Mouse (Mus musculus) hindbrain, embryonic 14.5 days (tissue): ENCODE measurements around the gene Olfr867. TPM values are rescaled to one million over a fixed set of nuclear protein-coding genes. Genes with fewer than 3 reads are reported as not detected.

ENCODE experiments used
- ATAC-seq: fragments of 200-750 bp; cut with Nextera tagmentation; 2 replicates; pipeline ENCODE4 v1.8.0; 2017; ENCODE audit warnings: moderate number of reproducible peaks, mild to moderate bottlenecking, moderate TSS enrichment, moderate library complexity; ENCODE audit not compliant: low FRiP score
- DNase-seq: peaks from one replicate; pipeline ENCODE4 v3.0.0-alpha.2; 2015; ENCODE audit warnings: low spot score
- H3K27ac ChIP-seq: fragments of 300-500 bp; sonication (generic); 2 replicates; pipeline ENCODE4 v1.5.1; 2014; ENCODE audit warnings: mild to moderate bottlenecking, moderate library complexity
- H3K27me3 ChIP-seq: fragments of 300-500 bp; sonication (generic); 2 replicates; pipeline ENCODE4 v1.6.1; 2014; ENCODE audit warnings: mild to moderate bottlenecking, low read length, mixed read lengths; ENCODE audit not compliant: control insufficient read depth, insufficient read depth
- H3K36me3 ChIP-seq: fragments of 300-500 bp; sonication (generic); replicated peaks from 2 replicates; pipeline ENCODE4 v1.6.1; 2014; ENCODE audit not compliant: control insufficient read depth, insufficient read depth
- H3K4me1 ChIP-seq: fragments of 300-500 bp; sonication (generic); replicated peaks from 2 replicates; pipeline ENCODE4 v1.6.1; 2014; ENCODE audit warnings: antibody characterized with exemption, low read length, mixed read lengths; ENCODE audit not compliant: control insufficient read depth, insufficient read depth
- H3K4me2 ChIP-seq: fragments of 300-500 bp; sonication (generic); replicated peaks from 2 replicates; pipeline ENCODE4 v1.6.1; 2014; ENCODE audit warnings: mild to moderate bottlenecking, moderate library complexity
- H3K4me3 ChIP-seq: fragments of 300-500 bp; sonication (generic); replicated peaks from 2 replicates; pipeline ENCODE4 v1.5.1; 2014; ENCODE audit warnings: mild to moderate bottlenecking, low read length
- H3K9ac ChIP-seq: fragments of 300-500 bp; sonication (generic); 2 replicates; pipeline ENCODE4 v1.6.1; 2014
- H3K9me3 ChIP-seq: fragments of 300-500 bp; sonication (generic); 2 replicates; pipeline ENCODE4 v1.6.1; 2016; ENCODE audit warnings: low read length; ENCODE audit not compliant: control insufficient read depth
- WGBS: fragments of 180-500 bp; shearing (Covaris S2); extraction: QIAGEN DNeasy Blood & Tissue Kit; methylation state at CpG from one replicate; pipeline ENCODE4 v1.1.7; 2014; 5-methylcytosine and 5-hydroxymethylcytosine counted together
- microRNA-seq: library from miRNA; unstranded; fragments of <30 nt; microRNA quantifications from one replicate; pipeline ENCODE4, GENCODE M21; 2016
- polyA plus RNA-seq: library from polyadenylated mRNA; unstranded; fragments of >200 nt; fragmentation: Nextera tagmentation; extraction: Ambion mirVana; gene quantifications from 2 replicates; pipeline ENCODE4 v1.2.1, GENCODE M21; 2014

The Olfr867 gene
- not detected in 2 replicates for polyA plus RNA-seq

DNA sequence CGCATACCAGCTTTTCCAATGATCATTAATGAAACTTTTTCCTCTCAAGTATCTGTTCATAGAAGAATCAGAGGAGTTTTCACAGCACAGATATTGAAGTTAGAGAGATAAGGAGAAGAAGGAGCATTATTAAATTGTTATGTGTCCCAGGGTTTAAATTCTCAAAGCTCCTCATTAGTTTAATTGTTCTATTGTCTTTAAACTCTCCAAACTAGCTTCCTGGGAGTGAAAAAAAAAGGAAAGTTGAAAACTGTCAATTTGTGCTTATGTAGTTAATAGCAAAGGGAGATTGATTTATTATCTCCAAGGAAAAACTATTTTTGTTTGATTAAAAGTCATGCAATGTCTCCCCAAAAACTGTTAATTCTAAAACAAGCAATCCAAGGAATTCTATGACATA is at the start of gene Olfr867:
Gene Olfr867, minus strand, starts transcription at position 101 of the 400 bp plus-strand sequence.
- no peak within 1 kb of the TSS for H3K4me3 ChIP-seq
- H3K4me1 ChIP-seq: no peaks in the 10 kb centered on the region
- H3K36me3 ChIP-seq: no peaks in the 10 kb centered on the region
- ATAC-seq (no peak), DNase-seq (no peak)
- WGBS: 86% methylated on average over 1 of the region's 1 CpGs
- H3K9me3 ChIP-seq: peaks cover 12% of the 10 kb centered on the region; the same call in 1 of the 2 replicates
- H3K27ac ChIP-seq: no peak within 1 kb of the TSS
- no peak within 1 kb of the TSS for H3K4me2 ChIP-seq
- H3K27me3 ChIP-seq: no peaks in the 10 kb centered on the region
- H3K9ac ChIP-seq: no peak within 1 kb of the TSS

DNA sequence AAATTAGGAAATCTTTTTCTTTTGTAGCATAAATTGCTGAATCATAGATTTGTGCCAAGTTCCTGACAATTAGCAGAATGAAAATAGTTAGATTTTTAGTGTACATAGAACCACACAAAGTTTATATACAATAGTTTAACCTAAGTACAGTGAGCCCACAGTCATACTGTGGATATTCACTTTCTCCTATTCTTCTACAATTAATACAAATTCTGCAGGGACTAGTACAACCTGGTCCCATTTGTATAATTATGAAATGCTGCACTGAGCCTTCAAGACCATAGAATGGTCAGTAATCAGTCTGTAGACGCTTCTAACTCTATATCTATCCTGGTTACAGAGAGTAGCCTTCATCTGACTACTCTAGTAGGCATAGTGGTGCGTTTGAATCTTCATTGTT is 41.0 kb upstream of the Olfr867 start, which contains the start of gene Olfr868:
Gene Olfr868, plus strand, starts transcription at position 301 of the 400 bp plus-strand sequence.
- no peak for ATAC-seq
- peaks cover 25% of the 10 kb centered on the region; the same call in 1 of the 2 replicates for H3K9me3 ChIP-seq
- no peak within 1 kb of the TSS for H3K9ac ChIP-seq
- H3K27ac ChIP-seq: no peak within 1 kb of the TSS
- H3K27me3 ChIP-seq: no peaks in the 10 kb centered on the region
- H3K4me2 ChIP-seq: no peak within 1 kb of the TSS
- no peak within 1 kb of the TSS for H3K4me3 ChIP-seq
- no peaks in the 10 kb centered on the region for H3K4me1 ChIP-seq
- H3K36me3 ChIP-seq: no peaks in the 10 kb centered on the region
- WGBS: 50% methylated on average over 2 of the region's 2 CpGs
- DNase-seq: no peak

DNA sequence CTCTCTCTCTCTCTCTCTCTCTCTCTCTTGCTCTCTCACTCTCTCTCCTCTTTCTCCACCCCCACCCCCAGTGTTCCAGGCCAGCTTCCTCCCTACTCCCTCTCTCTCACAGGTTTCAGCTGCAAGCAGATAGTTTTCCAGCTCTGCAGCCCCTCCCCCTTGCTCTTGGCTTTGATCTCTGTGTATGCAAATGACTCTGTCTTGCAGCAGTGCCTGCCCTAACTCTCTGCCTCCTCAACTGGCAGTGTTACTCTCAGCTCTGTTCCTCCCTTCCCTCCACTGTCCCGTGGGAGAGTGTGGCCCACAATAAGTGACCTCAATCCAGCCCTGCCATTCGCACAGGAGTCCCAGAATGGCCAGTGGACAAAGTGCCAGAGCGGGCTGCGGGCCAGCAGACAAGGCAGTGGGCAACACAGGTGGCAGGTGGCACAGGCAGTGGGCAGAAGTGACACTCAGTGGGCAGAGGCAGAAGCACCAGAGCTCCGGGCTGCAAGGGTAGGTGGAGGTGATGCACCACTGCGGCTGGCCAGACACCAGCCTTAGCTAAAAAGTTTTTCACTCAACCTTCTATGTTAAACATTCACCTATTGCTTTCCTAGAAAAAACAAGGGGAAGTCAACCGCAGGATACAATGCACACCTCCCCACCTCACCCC is 16.3 kb upstream of the Olfr867 start:
- ATAC-seq (no peak), DNase-seq (no peak)
- no peak overlapping the region for H3K9ac ChIP-seq
- WGBS: 70% methylated on average over 7 of the region's 7 CpGs
- H3K4me3 ChIP-seq: no peak overlapping the region
- H3K9me3 ChIP-seq: peaks cover 26% of the 10 kb centered on the region
- no peaks in the 10 kb centered on the region for H3K36me3 ChIP-seq
- H3K4me1 ChIP-seq: no peaks in the 10 kb centered on the region
- no peak overlapping the region for H3K27ac ChIP-seq
- no peak overlapping the region for H3K4me2 ChIP-seq
- no peaks in the 10 kb centered on the region for H3K27me3 ChIP-seq

DNA sequence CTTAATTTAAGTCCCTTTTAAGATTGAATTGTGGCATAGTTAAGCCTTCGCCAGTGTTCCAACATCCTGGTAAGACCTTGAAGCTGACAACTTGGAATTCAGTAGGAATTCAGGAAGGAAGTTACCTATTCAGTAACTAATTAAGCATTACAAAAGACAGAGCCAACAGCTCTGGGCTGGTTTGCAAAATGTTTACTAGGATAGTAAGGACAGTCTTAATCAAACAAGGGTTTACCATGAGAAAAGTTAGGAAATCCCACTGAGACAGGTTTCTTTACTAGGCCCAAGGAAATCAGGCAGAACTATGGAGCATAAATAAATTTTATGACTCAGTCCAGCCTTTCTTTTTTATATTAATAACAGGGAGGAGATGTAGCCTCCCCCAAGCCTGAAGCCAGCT is 13.9 kb upstream of the Olfr867 start:
- ATAC-seq: no peak
- Histone ChIP-seq H3K4me3 (no peak overlapping the region), H3K27ac (no peak overlapping the region), H3K36me3 (no peaks in the 10 kb centered on the region), H3K27me3 (no peaks in the 10 kb centered on the region), H3K4me1 (no peaks in the 10 kb centered on the region), H3K9ac (no peak overlapping the region), H3K4me2 (no peak overlapping the region), H3K9me3 (peaks cover 16% of the 10 kb centered on the region)
- WGBS: 95% methylated on average over 1 of the region's 1 CpGs
- no peak for DNase-seq

DNA sequence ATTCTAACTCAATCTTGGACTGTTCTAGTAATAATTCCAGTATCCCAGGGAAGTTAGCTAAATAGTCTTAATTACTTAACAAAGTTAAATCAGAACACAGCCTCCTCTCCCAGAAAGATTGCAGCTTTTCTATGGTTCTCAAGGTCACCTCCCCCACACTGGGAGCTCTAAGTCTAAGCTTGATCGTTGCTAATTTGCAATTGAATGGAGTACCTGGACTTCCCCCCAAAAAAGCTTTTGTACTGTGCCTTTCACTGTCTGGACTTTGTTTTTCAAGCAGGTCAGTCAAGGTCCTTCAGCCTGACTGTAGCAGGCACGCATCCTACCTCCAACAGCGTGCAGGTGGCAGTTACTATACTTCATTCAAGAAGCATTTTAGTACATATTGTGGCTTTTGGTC is 12.9 kb upstream of the Olfr867 start:
- H3K27ac ChIP-seq: no peak overlapping the region
- H3K4me1 ChIP-seq: no peaks in the 10 kb centered on the region
- no peak for ATAC-seq
- no peaks in the 10 kb centered on the region for H3K36me3 ChIP-seq
- H3K4me3 ChIP-seq: no peak overlapping the region
- no peaks in the 10 kb centered on the region for H3K27me3 ChIP-seq
- WGBS: 73% methylated on average over 3 of the region's 3 CpGs
- peaks cover 16% of the 10 kb centered on the region for H3K9me3 ChIP-seq
- H3K9ac ChIP-seq: no peak overlapping the region
- DNase-seq: no peak
- H3K4me2 ChIP-seq: no peak overlapping the region

DNA sequence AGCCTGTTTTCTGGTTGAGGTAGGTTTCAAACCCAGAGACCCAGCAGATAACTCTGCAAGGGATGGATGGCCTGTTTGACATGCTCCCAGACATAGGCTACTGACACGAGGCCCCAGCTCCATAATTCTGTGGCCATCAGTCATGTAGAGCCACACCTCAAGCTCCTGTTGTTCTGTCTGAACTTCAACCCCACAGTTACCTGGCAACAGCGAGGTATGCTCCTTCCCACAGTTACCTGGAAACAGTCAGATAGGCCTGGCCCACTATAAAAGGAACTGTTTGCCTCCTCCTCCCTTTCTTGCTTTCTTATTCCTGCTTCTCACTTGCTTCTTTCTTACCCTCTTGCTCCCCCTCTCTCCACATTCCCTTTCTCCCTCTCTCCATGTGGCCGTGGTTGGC is 9.4 kb downstream of the Olfr867 start:
- no peaks in the 10 kb centered on the region for H3K36me3 ChIP-seq
- no peak overlapping the region for H3K4me3 ChIP-seq
- no peak for DNase-seq
- no peak for ATAC-seq
- H3K9ac ChIP-seq: no peak overlapping the region
- peaks cover 42% of the 10 kb centered on the region for H3K9me3 ChIP-seq
- 74% methylated on average over 3 of the region's 3 CpGs for WGBS
- no peaks in the 10 kb centered on the region for H3K27me3 ChIP-seq
- H3K4me1 ChIP-seq: no peaks in the 10 kb centered on the region
- H3K27ac ChIP-seq: no peak overlapping the region
- no peak overlapping the region for H3K4me2 ChIP-seq

DNA sequence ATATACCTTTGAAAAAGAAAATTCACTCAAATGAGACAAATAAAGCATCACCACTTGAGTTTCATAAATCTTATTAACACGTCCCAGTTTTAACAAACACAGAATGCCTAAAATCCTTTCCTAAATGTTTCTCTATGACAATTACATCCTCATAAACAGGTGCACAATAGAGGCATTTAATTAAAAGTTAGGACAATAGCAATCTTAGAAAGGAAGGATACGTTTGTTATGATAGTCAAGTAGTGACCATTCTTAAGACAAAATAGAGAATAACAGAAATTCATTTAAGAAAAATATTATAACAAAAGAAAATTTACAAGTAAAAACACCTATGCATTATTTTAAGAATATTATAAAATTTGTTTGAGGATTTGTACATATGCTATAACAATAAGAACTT is 29.4 kb downstream of the Olfr867 start, which contains the start of gene Olfr866:
Gene Olfr866, minus strand, starts transcription at position 101 of the 400 bp plus-strand sequence.
- Histone ChIP-seq H3K9ac (no peak within 1 kb of the TSS), H3K4me1 (no peaks in the 10 kb centered on the region), H3K4me3 (no peak within 1 kb of the TSS), H3K36me3 (no peaks in the 10 kb centered on the region), H3K9me3 (peaks cover 8% of the 10 kb centered on the region; the same call in 1 of the 2 replicates), H3K4me2 (no peak within 1 kb of the TSS), H3K27ac (no peak within 1 kb of the TSS), H3K27me3 (no peaks in the 10 kb centered on the region)
- 80% methylated on average over 2 of the region's 2 CpGs for WGBS
- ATAC-seq (no peak), DNase-seq (no peak)

Small RNAs within 50 kb of the gene (microRNA-seq; reads per million reads assigned to microRNA genes)
- gene Gm26231 (not detected), gene Gm44395 (not detected)

Other genes with a start within 250 kb of the Olfr867 start
- gene Olfr860, start 207.8 kb downstream of the Olfr867 start, polyA plus RNA-seq: not detected in 2 replicates
- gene Olfr862, start 169.6 kb downstream of the Olfr867 start, polyA plus RNA-seq: not detected in 2 replicates
- 0.17 and 0.19 TPM in 2 replicates for gene Olfr77, start 140.7 kb downstream of the Olfr867 start, polyA plus RNA-seq
- gene Olfr866, start 29.5 kb downstream of the Olfr867 start, polyA plus RNA-seq: not detected in 2 replicates
- not detected in 2 replicates for gene Olfr868, start 41.1 kb upstream of the Olfr867 start, polyA plus RNA-seq
- gene Olfr869, start 71.4 kb upstream of the Olfr867 start, polyA plus RNA-seq: not detected in 2 replicates
- gene Olfr870, start 116.5 kb upstream of the Olfr867 start, polyA plus RNA-seq: not detected in 2 replicates
- not detected in 2 replicates for gene Olfr871, start 154.6 kb upstream of the Olfr867 start, polyA plus RNA-seq
- not detected in 2 replicates for gene Olfr872, start 179.6 kb upstream of the Olfr867 start, polyA plus RNA-seq
- gene Olfr39, start 224.8 kb upstream of the Olfr867 start, polyA plus RNA-seq: not detected in 2 replicates
- gene Olfr873, start 241.0 kb upstream of the Olfr867 start, polyA plus RNA-seq: not detected in 2 replicates